In the genomic region with DNA sequence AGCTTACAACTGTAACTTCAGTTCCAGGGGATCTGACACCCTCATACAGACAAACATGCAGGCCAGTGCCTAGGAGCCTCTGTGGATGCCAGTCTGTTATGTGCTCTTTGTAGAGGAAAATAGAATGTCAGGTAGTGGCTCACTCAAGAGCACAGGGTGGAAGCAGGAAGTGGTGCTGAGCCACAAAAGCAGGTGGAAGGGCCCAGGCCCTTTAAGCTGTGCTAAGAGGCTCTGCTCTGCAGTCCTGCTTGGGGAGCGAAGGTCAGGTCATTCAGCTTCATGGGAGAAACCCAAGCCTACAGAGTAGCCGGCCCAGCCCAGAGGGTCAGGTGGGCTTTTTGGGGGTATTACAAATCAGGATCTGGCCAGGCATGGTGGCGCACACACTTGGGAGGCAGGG, we compare ENCODE assay signal across 17 mouse cellular contexts. TPM values are rescaled to one million over a fixed set of nuclear protein-coding genes. Genes with fewer than 3 reads are reported as not detected.
A peak's percentile ranks its signal among the peaks of the same experiment; 100 is the strongest.
DNase-seq lines count a peak whose midpoint lies in the region; ATAC-seq lines count a peak whose summit lies in the region.
"Had no signal": no experiment of that assay in that cellular context is flagged by ENCODE, and none has a peak within 500 bp of the region (broad histone marks: within the 10 kb centered on the region; RNA-seq: fewer than 3 reads in every experiment).

No protein-coding gene starts in this region.

- H3K9me3 ChIP-seq in liver, embryonic 12.5 days (replicated peaks) = no peaks in the 10 kb centered on the region
- H3K9me3 ChIP-seq in liver, embryonic 11.5 days (ENCODE audit: control insufficient read depth, low read length) = no peaks in the 10 kb centered on the region
- H3K9me3 ChIP-seq: forebrain, embryonic 13.5 days; heart, embryonic 12.5 days; limb, embryonic 13.5 days had no signal

- H3K4me1 ChIP-seq in liver, embryonic 12.5 days = peaks cover 54% of the 10 kb centered on the region
- peaks cover 21% of the 10 kb centered on the region for H3K4me1 ChIP-seq in liver, embryonic 11.5 days (replicated peaks; ENCODE audit: control insufficient read depth, insufficient read depth, low read length)

- H3K9ac ChIP-seq in liver, embryonic 12.5 days = no peak overlapping the region
- H3K9ac ChIP-seq in liver, embryonic 11.5 days (ENCODE audit: low read depth, low read length) = no peak overlapping the region
- H3K9ac ChIP-seq: forebrain, embryonic 13.5 days; heart, embryonic 12.5 days; limb, embryonic 13.5 days had no signal

- peak overlapping the region; percentile 16; the same call in 1 of the 2 replicates for H3K27ac ChIP-seq in liver, embryonic 12.5 days
- H3K27ac ChIP-seq in liver, embryonic 11.5 days (ENCODE audit: low read depth, low read length) = no peak overlapping the region
- H3K27ac ChIP-seq: forebrain, embryonic 13.5 days; limb, embryonic 13.5 days had no signal

- H3K4me2 ChIP-seq in liver, embryonic 12.5 days = no peak overlapping the region
- H3K4me2 ChIP-seq in liver, embryonic 11.5 days = no peak overlapping the region
- H3K4me2 ChIP-seq: forebrain, embryonic 13.5 days; heart, embryonic 12.5 days; limb, embryonic 13.5 days had no signal

- WGBS in liver, embryonic 12.5 days (ENCODE audit: insufficient replicate concordance) = 81% methylated on average over 3 of the region's 3 CpGs
- WGBS in liver, embryonic 11.5 days = 84% methylated on average over 3 of the region's 3 CpGs

- H3K27me3 ChIP-seq in liver, embryonic 12.5 days (replicated peaks) = no peaks in the 10 kb centered on the region
- no peaks in the 10 kb centered on the region for H3K27me3 ChIP-seq in liver, embryonic 11.5 days (replicated peaks; ENCODE audit: control insufficient read depth, insufficient read depth, low read length)
- H3K27me3 ChIP-seq: forebrain, embryonic 13.5 days; heart, embryonic 12.5 days; limb, embryonic 13.5 days had no signal

- H3K4me3 ChIP-seq in liver, embryonic 12.5 days = no peak overlapping the region
- H3K4me3 ChIP-seq in liver, embryonic 11.5 days (ENCODE audit: low read depth, low read length) = no peak overlapping the region
- H3K4me3 ChIP-seq: forebrain, embryonic 13.5 days; heart, embryonic 12.5 days; limb, embryonic 13.5 days had no signal

- ATAC-seq in liver, embryonic 12.5 days = no peak
- no peak for ATAC-seq in liver, embryonic 11.5 days (replicated peaks; ENCODE audit: low FRiP score)
- ATAC-seq in CD4-positive, CD25-positive, alpha-beta regulatory T cell, adult 4 months = peak; percentile 63
- peak; percentile 55 for ATAC-seq in inflammation-experienced regulatory T-cells, adult 6 months
- ATAC-seq: forebrain, embryonic 13.5 days; midbrain, embryonic 16.5 days had no signal

- H3K36me3 ChIP-seq in liver, embryonic 12.5 days = peaks cover 50% of the 10 kb centered on the region
- peaks cover 35% of the 10 kb centered on the region for H3K36me3 ChIP-seq in liver, embryonic 11.5 days (ENCODE audit: control insufficient read depth, insufficient read depth, low read length)

- no peak for DNase-seq in liver, embryonic 11.5 days (ENCODE audit: low spot score)
- DNase-seq in thymus, postnatal 36 days = peak; percentile 57 to 71
- DNase-seq in c-Kit-positive CD71-positive TER-119-positive erythroid progenitor cells, embryonic 14.5 days (ENCODE audit: low spot score) = no peak
- no peak for DNase-seq in adrenal gland, postnatal 36 days
- DNase-seq: adrenal gland, postnatal 10 days; cerebellum, adult 9-10 months; kidney, adult 9 months; kidney, postnatal 36 days; layer of hippocampus, adult 9-11 months; lung, adult 18-20 months had no signal

RNA-seq across cellular contexts. Expression of gene Rps16, which starts 4.8 kb away (rescaled TPM):
- 986 and 994 TPM in 2 replicates for polyA plus RNA-seq in liver, embryonic 12.5 days (2016; fragmentation: Nextera tagmentation; extraction: Ambion mirVana)
- polyA plus RNA-seq in liver, embryonic 11.5 days (2014; fragmentation: Nextera tagmentation; extraction: Ambion mirVana) = 1,377 and 1,547 TPM in 2 replicates
- 1,000 to 10,000 TPM; 1,259 to 1,457 TPM for polyA plus RNA-seq in CD4-positive, CD25-positive, alpha-beta regulatory T cell, adult 4 months (2017; shearing (Covaris generic))
- 1,000 to 10,000 TPM in 2 of 3 experiments, 100 to 1,000 TPM in 1; 937 to 1,605 (median 1,546) TPM for polyA plus RNA-seq in inflammation-experienced regulatory T-cells, adult 6 months (2017; shearing (Covaris generic))
- total RNA-seq in adrenal gland, postnatal 36 days (2021) = 1,000 to 10,000 TPM; 1,072 to 1,115 TPM

RNA-seq across cellular contexts. Expression of gene Supt5, which starts 16.7 kb away (rescaled TPM):
- polyA plus RNA-seq in liver, embryonic 12.5 days (2016; fragmentation: Nextera tagmentation; extraction: Ambion mirVana) = 54.0 TPM in 2 replicates
- 77.9 and 78.9 TPM in 2 replicates for polyA plus RNA-seq in liver, embryonic 11.5 days (2014; fragmentation: Nextera tagmentation; extraction: Ambion mirVana)
- 100 to 1,000 TPM; 121 to 229 TPM for polyA plus RNA-seq in CD4-positive, CD25-positive, alpha-beta regulatory T cell, adult 4 months (2017; shearing (Covaris generic))
- polyA plus RNA-seq in inflammation-experienced regulatory T-cells, adult 6 months (2017; shearing (Covaris generic)) = 100 to 1,000 TPM in 2 of 3 experiments, 10 to 100 TPM in 1; 95.7 to 122 (median 120) TPM
- total RNA-seq in adrenal gland, postnatal 36 days (2021) = 100 to 1,000 TPM; 122 to 287 TPM

RNA-seq across cellular contexts. Expression of gene Plekhg2, which starts 17.2 kb away (rescaled TPM):
- 13.7 and 14.4 TPM in 2 replicates for polyA plus RNA-seq in liver, embryonic 12.5 days (2016; fragmentation: Nextera tagmentation; extraction: Ambion mirVana)
- 29.2 and 34.4 TPM in 2 replicates for polyA plus RNA-seq in liver, embryonic 11.5 days (2014; fragmentation: Nextera tagmentation; extraction: Ambion mirVana)
- polyA plus RNA-seq in CD4-positive, CD25-positive, alpha-beta regulatory T cell, adult 4 months (2017; shearing (Covaris generic)) = 100 to 1,000 TPM in 1 of 2 experiments, 10 to 100 TPM in 1; 65.5 to 110 TPM
- polyA plus RNA-seq in inflammation-experienced regulatory T-cells, adult 6 months (2017; shearing (Covaris generic)) = 100 to 1,000 TPM in 1 of 3 experiments, 10 to 100 TPM in 2; 48.5 to 102 (median 74.0) TPM
- 10 to 100 TPM; 19.0 to 27.2 TPM for total RNA-seq in adrenal gland, postnatal 36 days (2021)

RNA-seq across cellular contexts. Expression of gene Zfp36, which starts 24.8 kb away (rescaled TPM):
- polyA plus RNA-seq in liver, embryonic 12.5 days (2016; fragmentation: Nextera tagmentation; extraction: Ambion mirVana) = 7.4 and 7.5 TPM in 2 replicates
- polyA plus RNA-seq in liver, embryonic 11.5 days (2014; fragmentation: Nextera tagmentation; extraction: Ambion mirVana) = 9.9 and 10.2 TPM in 2 replicates
- polyA plus RNA-seq in CD4-positive, CD25-positive, alpha-beta regulatory T cell, adult 4 months (2017; shearing (Covaris generic)) = 100 to 1,000 TPM; 156 to 341 TPM
- polyA plus RNA-seq in inflammation-experienced regulatory T-cells, adult 6 months (2017; shearing (Covaris generic)) = 100 to 1,000 TPM; 100 to 211 (median 148) TPM
- 10 to 100 TPM; 19.0 to 26.1 TPM for total RNA-seq in adrenal gland, postnatal 36 days (2021)

RNA-seq across cellular contexts. Expression of gene Med29, which starts 37.3 kb away (rescaled TPM):
- 35.1 and 36.8 TPM in 2 replicates for polyA plus RNA-seq in liver, embryonic 12.5 days (2016; fragmentation: Nextera tagmentation; extraction: Ambion mirVana)
- polyA plus RNA-seq in liver, embryonic 11.5 days (2014; fragmentation: Nextera tagmentation; extraction: Ambion mirVana) = 44.7 and 45.7 TPM in 2 replicates
- 10 to 100 TPM; 25.8 to 27.5 TPM for polyA plus RNA-seq in CD4-positive, CD25-positive, alpha-beta regulatory T cell, adult 4 months (2017; shearing (Covaris generic))
- 10 to 100 TPM; 26.2 to 33.0 (median 32.5) TPM for polyA plus RNA-seq in inflammation-experienced regulatory T-cells, adult 6 months (2017; shearing (Covaris generic))
- total RNA-seq in adrenal gland, postnatal 36 days (2021) = 10 to 100 TPM; 33.6 to 47.4 TPM

Comparison
In these comparisons a context has a peak if more than half of its experiments do, and no peak if none do; other contexts are left out.
1. ATAC-seq: peak in CD4-positive, CD25-positive, alpha-beta regulatory T cell, adult 4 months (single experiment) and inflammation-experienced regulatory T-cells, adult 6 months (single experiment); none in liver, embryonic 12.5 days (single experiment) and liver, embryonic 11.5 days (single experiment).
2. DNase-seq: peak in thymus, postnatal 36 days (2 of 2); none in liver, embryonic 11.5 days (single experiment), c-Kit-positive CD71-positive TER-119-positive erythroid progenitor cells, embryonic 14.5 days (single experiment) and adrenal gland, postnatal 36 days (0 of 2).